Mouse (Mus musculus): ENCODE measurements around the gene Rab11b. TPM values are rescaled to one million over a fixed set of nuclear protein-coding genes. Genes with fewer than 3 reads are reported as not detected.
"Not testable (repeated sequence)": the region's sequence is repeated elsewhere in the genome, so short reads cannot be mapped to it uniquely, and the experiment has no call there.

The Rab11b gene
- total RNA-seq, 1 experiment from 2014 or later, result 31.6 TPM

GRCm38 (mm10) chr17:33733526-33733925, 26.8 kb downstream of the Rab11b start:
- not testable (repeated sequence) for ATAC-seq (replicated peaks in 1 of 2; ENCODE audit: insufficient read depth in 1 of 2, low FRiP score in 2 of 2, low TSS enrichment in 1 of 2, low read depth in 1 of 2, poor library complexity in 2 of 2, severe bottlenecking in 2 of 2)

- ATAC-seq (replicated peaks in 1 of 2; ENCODE audit: insufficient read depth in 1 of 2, low FRiP score in 2 of 2, low TSS enrichment in 1 of 2, low read depth in 1 of 2, poor library complexity in 2 of 2, severe bottlenecking in 2 of 2), result not testable (repeated sequence)
Measured at GRCm38 (mm10) chr17:33732556-33733083, 27.7 kb downstream of the Rab11b start.

- no peak for ATAC-seq (replicated peaks in 1 of 2; ENCODE audit: insufficient read depth in 1 of 2, low FRiP score in 2 of 2, low TSS enrichment in 1 of 2, low read depth in 1 of 2, poor library complexity in 2 of 2, severe bottlenecking in 2 of 2)
Measured at GRCm38 (mm10) chr17:33729215-33729614, 31.1 kb downstream of the Rab11b start.

- no peak for ATAC-seq (replicated peaks in 1 of 2; ENCODE audit: insufficient read depth in 1 of 2, low FRiP score in 2 of 2, low TSS enrichment in 1 of 2, low read depth in 1 of 2, poor library complexity in 2 of 2, severe bottlenecking in 2 of 2)
Measured at GRCm38 (mm10) chr17:33728396-33728795, 31.9 kb downstream of the Rab11b start.

- ATAC-seq (replicated peaks in 1 of 2; ENCODE audit: insufficient read depth in 1 of 2, low FRiP score in 2 of 2, low TSS enrichment in 1 of 2, low read depth in 1 of 2, poor library complexity in 2 of 2, severe bottlenecking in 2 of 2), result no peak
Measured at GRCm38 (mm10) chr17:33719736-33720378, 40.5 kb downstream of the Rab11b start.

GRCm38 (mm10) chr17:33718944-33719725, 41.2 kb downstream of the Rab11b start:
- ATAC-seq (replicated peaks in 1 of 2; ENCODE audit: insufficient read depth in 1 of 2, low FRiP score in 2 of 2, low TSS enrichment in 1 of 2, low read depth in 1 of 2, poor library complexity in 2 of 2, severe bottlenecking in 2 of 2), result no peak

- peak; percentile 99 to 100 for ATAC-seq (replicated peaks in 1 of 2; ENCODE audit: insufficient read depth in 1 of 2, low FRiP score in 2 of 2, low TSS enrichment in 1 of 2, low read depth in 1 of 2, poor library complexity in 2 of 2, severe bottlenecking in 2 of 2)
Measured at GRCm38 (mm10) chr17:33718384-33718881, 41.9 kb downstream of the Rab11b start, which contains the start of gene March2. March2 (minus strand) TSS chr17:33718670.

- ATAC-seq (replicated peaks in 1 of 2; ENCODE audit: insufficient read depth in 1 of 2, low FRiP score in 2 of 2, low TSS enrichment in 1 of 2, low read depth in 1 of 2, poor library complexity in 2 of 2, severe bottlenecking in 2 of 2), result no peak
Measured at GRCm38 (mm10) chr17:33717982-33718381, 42.3 kb downstream of the Rab11b start.

GRCm38 (mm10) chr17:33717246-33717645, 43.1 kb downstream of the Rab11b start:
- no peak for ATAC-seq (replicated peaks in 1 of 2; ENCODE audit: insufficient read depth in 1 of 2, low FRiP score in 2 of 2, low TSS enrichment in 1 of 2, low read depth in 1 of 2, poor library complexity in 2 of 2, severe bottlenecking in 2 of 2)

GRCm38 (mm10) chr17:33714779-33715178, 45.6 kb downstream of the Rab11b start:
- no peak for ATAC-seq (replicated peaks in 1 of 2; ENCODE audit: insufficient read depth in 1 of 2, low FRiP score in 2 of 2, low TSS enrichment in 1 of 2, low read depth in 1 of 2, poor library complexity in 2 of 2, severe bottlenecking in 2 of 2)

- peak; percentile 12 to 66; a peak in 1 of 4 replicates for ATAC-seq (replicated peaks in 1 of 2; ENCODE audit: insufficient read depth in 1 of 2, low FRiP score in 2 of 2, low TSS enrichment in 1 of 2, low read depth in 1 of 2, poor library complexity in 2 of 2, severe bottlenecking in 2 of 2)
Measured at GRCm38 (mm10) chr17:33713271-33713670, 47.1 kb downstream of the Rab11b start.

- no peak for ATAC-seq (replicated peaks in 1 of 2; ENCODE audit: insufficient read depth in 1 of 2, low FRiP score in 2 of 2, low TSS enrichment in 1 of 2, low read depth in 1 of 2, poor library complexity in 2 of 2, severe bottlenecking in 2 of 2)
Measured at GRCm38 (mm10) chr17:33709834-33710233, 50.5 kb downstream of the Rab11b start.

- no peak for ATAC-seq (replicated peaks in 1 of 2; ENCODE audit: insufficient read depth in 1 of 2, low FRiP score in 2 of 2, low TSS enrichment in 1 of 2, low read depth in 1 of 2, poor library complexity in 2 of 2, severe bottlenecking in 2 of 2)
Measured at GRCm38 (mm10) chr17:33703091-33703490, 57.2 kb downstream of the Rab11b start.

- no peak for ATAC-seq (replicated peaks in 1 of 2; ENCODE audit: insufficient read depth in 1 of 2, low FRiP score in 2 of 2, low TSS enrichment in 1 of 2, low read depth in 1 of 2, poor library complexity in 2 of 2, severe bottlenecking in 2 of 2)
Measured at GRCm38 (mm10) chr17:33702178-33702577, 58.2 kb downstream of the Rab11b start.

- no peak for ATAC-seq (replicated peaks in 1 of 2; ENCODE audit: insufficient read depth in 1 of 2, low FRiP score in 2 of 2, low TSS enrichment in 1 of 2, low read depth in 1 of 2, poor library complexity in 2 of 2, severe bottlenecking in 2 of 2)
Measured at GRCm38 (mm10) chr17:33695471-33695870, 64.9 kb downstream of the Rab11b start.

Measured in hematopoietic stem cell, adult 5-6 weeks (primary cell).